Mouse (Mus musculus) retina, embryonic 14.5 days (tissue): ENCODE results near the gene Gjb4.

Experiments used
- DNase-seq: peaks from one replicate; pipeline ENCODE4 v3.0.0-alpha.2; 2015; ENCODE audit warnings: low spot score

Gene Gjb4

GRCm38 (mm10) chr4:127349560-127350300 lies 4.2 kb downstream of the Gjb4 start:
- no peak for DNase-seq

- no peak for DNase-seq
Observed at GRCm38 (mm10) chr4:127345000-127345399, 8.9 kb downstream of the Gjb4 start.

- DNase-seq, result no peak
Observed at GRCm38 (mm10) chr4:127341372-127341771, 12.5 kb downstream of the Gjb4 start.

- no peak for DNase-seq
Observed at GRCm38 (mm10) chr4:127337668-127338067, 16.2 kb downstream of the Gjb4 start.

- no peak for DNase-seq
Observed at GRCm38 (mm10) chr4:127334870-127335504, 18.9 kb downstream of the Gjb4 start.

- no peak for DNase-seq
Observed at GRCm38 (mm10) chr4:127331171-127331570, 22.7 kb downstream of the Gjb4 start.

GRCm38 (mm10) chr4:127330181-127331100 lies 23.4 kb downstream of the Gjb4 start, which contains the start of gene Gjb3:
Gjb3 (minus strand) TSS chr4:127330844.
- DNase-seq, result peak; percentile 28

- no peak for DNase-seq
Observed at GRCm38 (mm10) chr4:127329751-127330150, 24.1 kb downstream of the Gjb4 start.

GRCm38 (mm10) chr4:127329046-127329445 lies 24.8 kb downstream of the Gjb4 start:
- no peak for DNase-seq

GRCm38 (mm10) chr4:127328378-127328777 lies 25.5 kb downstream of the Gjb4 start:
- no peak for DNase-seq

GRCm38 (mm10) chr4:127327749-127328148 lies 26.1 kb downstream of the Gjb4 start:
- DNase-seq, result no peak

- no peak for DNase-seq
Observed at GRCm38 (mm10) chr4:127327258-127327657, 26.6 kb downstream of the Gjb4 start.

GRCm38 (mm10) chr4:127325276-127325675 lies 28.6 kb downstream of the Gjb4 start:
- no peak for DNase-seq

- peak; percentile 94 for DNase-seq
Observed at GRCm38 (mm10) chr4:127324759-127325158, 29.1 kb downstream of the Gjb4 start.

GRCm38 (mm10) chr4:127324296-127324695 lies 29.6 kb downstream of the Gjb4 start:
- DNase-seq, result no peak

GRCm38 (mm10) chr4:127323651-127324050 lies 30.2 kb downstream of the Gjb4 start:
- no peak for DNase-seq

GRCm38 (mm10) chr4:127319613-127320012 lies 34.3 kb downstream of the Gjb4 start:
- DNase-seq, result peak; percentile 91

GRCm38 (mm10) chr4:127317143-127317542 lies 36.7 kb downstream of the Gjb4 start:
- no peak for DNase-seq

GRCm38 (mm10) chr4:127315753-127316152 lies 38.1 kb downstream of the Gjb4 start:
- no peak for DNase-seq

GRCm38 (mm10) chr4:127314585-127314984 lies 39.3 kb downstream of the Gjb4 start:
- no peak for DNase-seq

GRCm38 (mm10) chr4:127313861-127314260 lies 40.0 kb downstream of the Gjb4 start, which contains the start of gene Gja4:
Gja4 (minus strand) TSS chr4:127314039.
- DNase-seq, result peak; percentile 85

GRCm38 (mm10) chr4:127312349-127312748 lies 41.5 kb downstream of the Gjb4 start:
- DNase-seq, result no peak
